Mouse (Mus musculus): ENCODE data around the gene Ube2n. TPM values are rescaled to one million over a fixed set of nuclear protein-coding genes. Genes with fewer than 3 reads are reported as not detected.

Ube2n gene
- polyA plus RNA-seq, 1 experiment: 157 TPM

- no peak overlapping the region for H3K4me3 ChIP-seq
- H3K36me3 ChIP-seq (ENCODE audit: control insufficient read depth, insufficient read depth): peaks cover 19% of the 10 kb centered on the region
- H3K4me2 ChIP-seq (ENCODE audit: low read depth): no peak overlapping the region
- TF ChIP-seq SRF (IDR thresholded peaks at IDR 0.05; ENCODE audit: control insufficient read depth, insufficient read length, low read depth) (no peak), MYOG (IDR thresholded peaks at IDR 0.05; ENCODE audit: control insufficient read depth in 1 of 3, insufficient read depth in 1 of 3, insufficient read length in 2 of 3, low read depth in 2 of 3) (no peak), E2F4 (IDR thresholded peaks at IDR 0.05; ENCODE audit: insufficient read depth) (no peak), TCF12 (IDR thresholded peaks at IDR 0.05; ENCODE audit: insufficient read depth, poor library complexity, severe bottlenecking) (no peak), USF1 (IDR thresholded peaks at IDR 0.05; ENCODE audit: low read depth) (no peak), TCF3 (IDR thresholded peaks at IDR 0.05; ENCODE audit: insufficient read length, low read depth) (no peak), MAX (IDR thresholded peaks at IDR 0.05; ENCODE audit: low read depth) (no peak), POLR2A (IDR thresholded peaks at IDR 0.05; ENCODE audit: insufficient read length, low read depth) (no peak), POLR2AphosphoS2 (IDR thresholded peaks at IDR 0.05; ENCODE audit: insufficient read length, low read depth) (no peak), CEBPB (IDR thresholded peaks at IDR 0.05; ENCODE audit: insufficient read depth, poor library complexity, severe bottlenecking) (no peak), REST (IDR thresholded peaks at IDR 0.05; ENCODE audit: insufficient read depth, insufficient read length) (no peak), MYOD1 (IDR thresholded peaks at IDR 0.05; ENCODE audit: control insufficient read depth in 1 of 3, insufficient read length in 2 of 3, low read depth in 2 of 3) (no peak)
- H3K79me2 ChIP-seq (ENCODE audit: control insufficient read depth, insufficient read depth): peaks cover 30% of the 10 kb centered on the region
- no peak overlapping the region for H3ac ChIP-seq (ENCODE audit: control insufficient read depth, insufficient read length)
- no peaks in the 10 kb centered on the region for H3K27me3 ChIP-seq (ENCODE audit: control insufficient read depth, insufficient read depth, insufficient read length)
These were observed 28.0 kb downstream of the Ube2n start for GRCm38 (mm10) chr10:95542916-95543315.

- Histone ChIP-seq H3K4me3 (no peak overlapping the region), H3K79me2 (ENCODE audit: control insufficient read depth, insufficient read depth) (peaks cover 26% of the 10 kb centered on the region), H3K4me2 (ENCODE audit: low read depth) (no peak overlapping the region), H3ac (ENCODE audit: control insufficient read depth, insufficient read length) (no peak overlapping the region), H3K27me3 (ENCODE audit: control insufficient read depth, insufficient read depth, insufficient read length) (no peaks in the 10 kb centered on the region), H3K36me3 (ENCODE audit: control insufficient read depth, insufficient read depth) (peaks cover 23% of the 10 kb centered on the region)
- TF ChIP-seq TCF12 (IDR thresholded peaks at IDR 0.05; ENCODE audit: insufficient read depth, poor library complexity, severe bottlenecking): no peak
- no peak for TF ChIP-seq POLR2AphosphoS2 (IDR thresholded peaks at IDR 0.05; ENCODE audit: insufficient read length, low read depth)
- TF ChIP-seq USF1 (IDR thresholded peaks at IDR 0.05; ENCODE audit: low read depth): no peak
- no peak for TF ChIP-seq MYOD1 (IDR thresholded peaks at IDR 0.05; ENCODE audit: control insufficient read depth in 1 of 3, insufficient read length in 2 of 3, low read depth in 2 of 3)
- no peak for TF ChIP-seq MAX (IDR thresholded peaks at IDR 0.05; ENCODE audit: low read depth)
- no peak for TF ChIP-seq CEBPB (IDR thresholded peaks at IDR 0.05; ENCODE audit: insufficient read depth, poor library complexity, severe bottlenecking)
- TF ChIP-seq SRF (IDR thresholded peaks at IDR 0.05; ENCODE audit: control insufficient read depth, insufficient read length, low read depth): no peak
- no peak for TF ChIP-seq TCF3 (IDR thresholded peaks at IDR 0.05; ENCODE audit: insufficient read length, low read depth)
These were observed 28.4 kb downstream of the Ube2n start for GRCm38 (mm10) chr10:95543377-95543776.

- H3K4me3 ChIP-seq: no peak overlapping the region
- TF ChIP-seq SRF (IDR thresholded peaks at IDR 0.05; ENCODE audit: control insufficient read depth, insufficient read length, low read depth): no peak
- no peak for TF ChIP-seq POLR2AphosphoS2 (IDR thresholded peaks at IDR 0.05; ENCODE audit: insufficient read length, low read depth)
- TF ChIP-seq TCF12 (IDR thresholded peaks at IDR 0.05; ENCODE audit: insufficient read depth, poor library complexity, severe bottlenecking): no peak
- no peak for TF ChIP-seq MYOD1 (IDR thresholded peaks at IDR 0.05; ENCODE audit: control insufficient read depth in 1 of 3, insufficient read length in 2 of 3, low read depth in 2 of 3)
- H3K4me2 ChIP-seq (ENCODE audit: low read depth): peak overlapping the region; percentile 37
- H3K36me3 ChIP-seq (ENCODE audit: control insufficient read depth, insufficient read depth): peaks cover 24% of the 10 kb centered on the region
- no peak overlapping the region for H3ac ChIP-seq (ENCODE audit: control insufficient read depth, insufficient read length)
- H3K79me2 ChIP-seq (ENCODE audit: control insufficient read depth, insufficient read depth): peaks cover 19% of the 10 kb centered on the region
- no peaks in the 10 kb centered on the region for H3K27me3 ChIP-seq (ENCODE audit: control insufficient read depth, insufficient read depth, insufficient read length)
These were observed 29.1 kb downstream of the Ube2n start for GRCm38 (mm10) chr10:95544004-95544403.

- peaks cover 13% of the 10 kb centered on the region for H3K79me2 ChIP-seq (ENCODE audit: control insufficient read depth, insufficient read depth)
- no peaks in the 10 kb centered on the region for H3K27me3 ChIP-seq (ENCODE audit: control insufficient read depth, insufficient read depth, insufficient read length)
- TF ChIP-seq MYOD1 (IDR thresholded peaks at IDR 0.05; ENCODE audit: control insufficient read depth in 1 of 3, insufficient read length in 2 of 3, low read depth in 2 of 3) (no peak), POLR2AphosphoS2 (IDR thresholded peaks at IDR 0.05; ENCODE audit: insufficient read length, low read depth) (no peak), TCF3 (IDR thresholded peaks at IDR 0.05; ENCODE audit: insufficient read length, low read depth) (no peak), CEBPB (IDR thresholded peaks at IDR 0.05; ENCODE audit: insufficient read depth, poor library complexity, severe bottlenecking) (no peak), MAX (IDR thresholded peaks at IDR 0.05; ENCODE audit: low read depth) (no peak), USF1 (IDR thresholded peaks at IDR 0.05; ENCODE audit: low read depth) (no peak), MYOG (IDR thresholded peaks at IDR 0.05; ENCODE audit: control insufficient read depth in 1 of 3, insufficient read depth in 1 of 3, insufficient read length in 2 of 3, low read depth in 2 of 3) (no peak), SRF (IDR thresholded peaks at IDR 0.05; ENCODE audit: control insufficient read depth, insufficient read length, low read depth) (no peak), TCF12 (IDR thresholded peaks at IDR 0.05; ENCODE audit: insufficient read depth, poor library complexity, severe bottlenecking) (no peak), E2F4 (IDR thresholded peaks at IDR 0.05; ENCODE audit: insufficient read depth) (no peak), REST (IDR thresholded peaks at IDR 0.05; ENCODE audit: insufficient read depth, insufficient read length) (no peak), POLR2A (IDR thresholded peaks at IDR 0.05; ENCODE audit: insufficient read length, low read depth) (no peak)
- H3K4me2 ChIP-seq (ENCODE audit: low read depth): peak overlapping the region; percentile 37
- peaks cover 29% of the 10 kb centered on the region for H3K36me3 ChIP-seq (ENCODE audit: control insufficient read depth, insufficient read depth)
- no peak overlapping the region for H3ac ChIP-seq (ENCODE audit: control insufficient read depth, insufficient read length)
- H3K4me3 ChIP-seq: no peak overlapping the region
These were observed 29.7 kb downstream of the Ube2n start for GRCm38 (mm10) chr10:95544651-95545050.

- H3ac ChIP-seq (ENCODE audit: control insufficient read depth, insufficient read length): no peak overlapping the region
- TF ChIP-seq MYOG (IDR thresholded peaks at IDR 0.05; ENCODE audit: control insufficient read depth in 1 of 3, insufficient read depth in 1 of 3, insufficient read length in 2 of 3, low read depth in 2 of 3): peak in 2 of 3 experiments; percentile 65 to 82
- TF ChIP-seq MYOD1 (IDR thresholded peaks at IDR 0.05; ENCODE audit: control insufficient read depth in 1 of 3, insufficient read length in 2 of 3, low read depth in 2 of 3): peak in 2 of 3 experiments; percentile 70 to 84
- no peak for TF ChIP-seq SRF (IDR thresholded peaks at IDR 0.05; ENCODE audit: control insufficient read depth, insufficient read length, low read depth)
- TF ChIP-seq POLR2A (IDR thresholded peaks at IDR 0.05; ENCODE audit: insufficient read length, low read depth): no peak
- TF ChIP-seq USF1 (IDR thresholded peaks at IDR 0.05; ENCODE audit: low read depth): peak; percentile 81
- no peak for TF ChIP-seq REST (IDR thresholded peaks at IDR 0.05; ENCODE audit: insufficient read depth, insufficient read length)
- TF ChIP-seq POLR2AphosphoS2 (IDR thresholded peaks at IDR 0.05; ENCODE audit: insufficient read length, low read depth): peak; percentile 63
- TF ChIP-seq TCF12 (IDR thresholded peaks at IDR 0.05; ENCODE audit: insufficient read depth, poor library complexity, severe bottlenecking): peak; percentile 63
- peak; percentile 31 for TF ChIP-seq TCF3 (IDR thresholded peaks at IDR 0.05; ENCODE audit: insufficient read length, low read depth)
- TF ChIP-seq CEBPB (IDR thresholded peaks at IDR 0.05; ENCODE audit: insufficient read depth, poor library complexity, severe bottlenecking): peak; percentile 51; the same call in 1 of the 2 replicates
- peaks cover 30% of the 10 kb centered on the region for H3K36me3 ChIP-seq (ENCODE audit: control insufficient read depth, insufficient read depth)
- no peaks in the 10 kb centered on the region for H3K27me3 ChIP-seq (ENCODE audit: control insufficient read depth, insufficient read depth, insufficient read length)
- peaks cover 9% of the 10 kb centered on the region for H3K79me2 ChIP-seq (ENCODE audit: control insufficient read depth, insufficient read depth)
- H3K4me2 ChIP-seq (ENCODE audit: low read depth): peak overlapping the region; percentile 37
- H3K4me3 ChIP-seq: no peak overlapping the region
These were observed 30.1 kb downstream of the Ube2n start for GRCm38 (mm10) chr10:95545051-95545450.

Measured in myocyte (in vitro differentiated cells).